Comparison of ENCODE assay signal across 26 mouse cellular contexts in the genomic region with DNA sequence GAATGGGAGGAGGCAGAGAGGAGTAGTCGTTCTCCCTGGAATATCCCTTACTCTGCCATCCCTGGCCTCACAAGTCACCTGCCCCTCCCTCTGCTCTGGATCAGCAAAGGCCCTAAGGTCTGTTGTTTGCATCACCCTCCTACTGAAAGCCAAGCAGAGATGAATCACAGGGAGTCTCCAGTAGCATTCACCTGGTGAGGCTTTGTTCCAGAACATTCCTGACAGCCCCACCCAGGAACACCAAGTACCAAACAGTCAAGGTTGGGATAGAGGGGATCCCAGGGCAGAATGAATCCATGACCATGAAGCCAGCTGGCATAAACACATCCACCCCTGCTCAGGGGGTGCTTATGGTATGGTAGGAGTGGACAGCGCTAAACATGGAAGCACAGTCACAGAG.
DNase-seq lines count a peak whose midpoint lies in the region; ATAC-seq lines count a peak whose summit lies in the region.
"Had no signal": no experiment of that assay in that cellular context is flagged by ENCODE, and none has a peak within 500 bp of the region (broad histone marks: within the 10 kb centered on the region; RNA-seq: fewer than 3 reads in every experiment).

No protein-coding gene starts in this region.

- no peaks in the 10 kb centered on the region for H3K27me3 ChIP-seq in liver, embryonic 15.5 days
- no peaks in the 10 kb centered on the region for H3K27me3 ChIP-seq in liver, embryonic 11.5 days (replicated peaks; ENCODE audit: control insufficient read depth, insufficient read depth, low read length)
- H3K27me3 ChIP-seq: forebrain, embryonic 13.5 days; heart, embryonic 12.5 days; heart, embryonic 15.5 days; hindbrain, embryonic 13.5 days; Patski had no signal

- ATAC-seq in liver, embryonic 15.5 days (ENCODE audit: insufficient read depth), result no peak
- no peak for ATAC-seq in liver, embryonic 11.5 days (replicated peaks; ENCODE audit: low FRiP score)
- ATAC-seq: activated CD4-positive, CD25-positive, alpha-beta regulatory T cell, adult 4 months; forebrain, embryonic 13.5 days; forebrain, embryonic 16.5 days; hindbrain, embryonic 16.5 days; Patski had no signal

- DNase-seq in liver, embryonic 11.5 days (ENCODE audit: low spot score), result no peak
- peak; percentile 63 for DNase-seq in R1 (ENCODE audit: low read depth, low spot score)
- DNase-seq in gonadal fat pad, adult 2 months (ENCODE audit: low read depth), result peak; percentile 19
- DNase-seq in urinary bladder, adult 18-20 months (ENCODE audit: low spot score in 2 of 2), result no peak
- no peak for DNase-seq in layer of hippocampus, postnatal 36 days
- DNase-seq: adrenal gland, adult 8-10 months; adrenal gland, postnatal 25 days; cerebellum, adult 11-12 months; cerebellum, adult 8-10 months; cerebellum, postnatal 36 days; gastrocnemius, postnatal 10 days; gastrocnemius, postnatal 36 days; heart, adult 18-20 months; heart, postnatal 36 days had no signal

- no peak overlapping the region for H3K9ac ChIP-seq in liver, embryonic 15.5 days
- H3K9ac ChIP-seq in liver, embryonic 11.5 days (ENCODE audit: low read depth, low read length), result no peak overlapping the region
- H3K9ac ChIP-seq: forebrain, embryonic 13.5 days; heart, embryonic 12.5 days; heart, embryonic 15.5 days; hindbrain, embryonic 13.5 days had no signal

- no peaks in the 10 kb centered on the region for H3K36me3 ChIP-seq in liver, embryonic 15.5 days (replicated peaks)
- H3K36me3 ChIP-seq in liver, embryonic 11.5 days (ENCODE audit: control insufficient read depth, insufficient read depth, low read length), result no peaks in the 10 kb centered on the region
- H3K36me3 ChIP-seq: forebrain, embryonic 10.5 days; G1E; heart, embryonic 12.5 days; heart, embryonic 15.5 days; hindbrain, embryonic 10.5 days; hindbrain, embryonic 13.5 days had no signal

- H3K4me1 ChIP-seq in liver, embryonic 15.5 days (replicated peaks), result peaks cover 48% of the 10 kb centered on the region
- peaks cover 5% of the 10 kb centered on the region; the same call in 1 of the 2 replicates for H3K4me1 ChIP-seq in liver, embryonic 11.5 days (replicated peaks; ENCODE audit: control insufficient read depth, insufficient read depth, low read length)
- H3K4me1 ChIP-seq: forebrain, embryonic 13.5 days; heart, embryonic 12.5 days; heart, embryonic 15.5 days; hindbrain, embryonic 13.5 days had no signal

- H3K4me3 ChIP-seq in liver, embryonic 15.5 days (replicated peaks), result no peak overlapping the region
- no peak overlapping the region for H3K4me3 ChIP-seq in liver, embryonic 11.5 days (ENCODE audit: low read depth, low read length)
- H3K4me3 ChIP-seq: forebrain, embryonic 10.5 days; forebrain, embryonic 13.5 days; heart, embryonic 12.5 days; heart, embryonic 15.5 days; hindbrain, embryonic 10.5 days; hindbrain, embryonic 13.5 days had no signal

- H3K4me2 ChIP-seq in liver, embryonic 15.5 days, result no peak overlapping the region
- no peak overlapping the region for H3K4me2 ChIP-seq in liver, embryonic 11.5 days
- H3K4me2 ChIP-seq: forebrain, embryonic 13.5 days; heart, embryonic 12.5 days; heart, embryonic 15.5 days; hindbrain, embryonic 13.5 days had no signal

- no peaks in the 10 kb centered on the region for H3K9me3 ChIP-seq in liver, embryonic 15.5 days (replicated peaks)
- H3K9me3 ChIP-seq in liver, embryonic 11.5 days (ENCODE audit: control insufficient read depth, low read length), result no peaks in the 10 kb centered on the region
- H3K9me3 ChIP-seq: forebrain, embryonic 10.5 days; forebrain, embryonic 13.5 days; G1E; heart, embryonic 12.5 days; heart, embryonic 15.5 days; hindbrain, embryonic 10.5 days; hindbrain, embryonic 13.5 days had no signal

- peak overlapping the region; percentile 24; the same call in 1 of the 2 replicates for H3K27ac ChIP-seq in liver, embryonic 15.5 days (replicated peaks)
- H3K27ac ChIP-seq in liver, embryonic 11.5 days (ENCODE audit: low read depth, low read length), result no peak overlapping the region
- H3K27ac ChIP-seq: forebrain, embryonic 10.5 days; forebrain, embryonic 13.5 days; heart, embryonic 15.5 days; hindbrain, embryonic 10.5 days; hindbrain, embryonic 13.5 days had no signal

- WGBS in liver, embryonic 15.5 days (ENCODE audit: insufficient replicate concordance), result 78% methylated on average over 2 of the region's 2 CpGs
- WGBS in liver, embryonic 11.5 days, result 69% methylated on average over 2 of the region's 2 CpGs

Comparison
In these comparisons a context has a peak if more than half of its experiments do, and no peak if none do; other contexts are left out.
1. DNase-seq: peak in R1 (single experiment) and gonadal fat pad, adult 2 months (single experiment); none in liver, embryonic 11.5 days (single experiment), urinary bladder, adult 18-20 months (0 of 2) and layer of hippocampus, postnatal 36 days (0 of 2).